Mouse (Mus musculus) olfactory bulb, adult 2 months (tissue): ENCODE measurements around the gene Hist1h4k. TPM values are rescaled to one million over a fixed set of nuclear protein-coding genes. Genes with fewer than 3 reads are reported as not detected.
"Not testable (repeated sequence)": the region's sequence is repeated elsewhere in the genome, so short reads cannot be mapped to it uniquely, and the experiment has no call there.

Experiments used
- H3K27ac ChIP-seq: fragments of 200-500 bp; 2 replicates; pipeline ENCODE4 v1.5.1; 2012; ENCODE audit warnings: low read depth, low read length; ENCODE audit not compliant: insufficient read depth
- H3K4me1 ChIP-seq: fragments of 200-500 bp; 2 replicates; pipeline ENCODE4 v1.6.1; 2012; ENCODE audit warnings: low read length; ENCODE audit not compliant: control insufficient read depth, insufficient read depth
- H3K4me3 ChIP-seq: fragments of 200-500 bp; 2 replicates; pipeline ENCODE4 v1.5.1; 2012; ENCODE audit warnings: mild to moderate bottlenecking, low read depth, low read length, moderate library complexity; ENCODE audit not compliant: insufficient read depth
- CTCF ChIP-seq: fragments of 200-500 bp; IDR thresholded peaks from 2 replicates; pipeline ENCODE4 v1.5.1; 2012; ENCODE audit warnings: low read depth, mild to moderate bottlenecking, low read length, moderate library complexity; ENCODE audit not compliant: insufficient read depth
- POLR2A ChIP-seq: fragments of 200-500 bp; IDR thresholded peaks from 2 replicates; pipeline ENCODE4 v1.6.1; 2012; ENCODE audit warnings: mild to moderate bottlenecking, low read depth, low read length, moderate library complexity; ENCODE audit not compliant: insufficient read depth
- WGBS: fragments of 180-500 bp; shearing (Covaris S2); methylation state at CpG from one replicate; pipeline ENCODE4 v1.1.7; 2018; 5-methylcytosine and 5-hydroxymethylcytosine counted together
- polyA plus RNA-seq: library from polyadenylated mRNA; stranded (reverse); fragments of >200 nt; gene quantifications from 2 replicates; pipeline ENCODE4 v1.2.4, GENCODE M21; 2012; ENCODE audit warnings: low replicate concordance; ENCODE audit not compliant: missing spikeins, insufficient read depth, insufficient read length

The Hist1h4k gene
- polyA plus RNA-seq, 1 experiment, result not detected

DNA sequence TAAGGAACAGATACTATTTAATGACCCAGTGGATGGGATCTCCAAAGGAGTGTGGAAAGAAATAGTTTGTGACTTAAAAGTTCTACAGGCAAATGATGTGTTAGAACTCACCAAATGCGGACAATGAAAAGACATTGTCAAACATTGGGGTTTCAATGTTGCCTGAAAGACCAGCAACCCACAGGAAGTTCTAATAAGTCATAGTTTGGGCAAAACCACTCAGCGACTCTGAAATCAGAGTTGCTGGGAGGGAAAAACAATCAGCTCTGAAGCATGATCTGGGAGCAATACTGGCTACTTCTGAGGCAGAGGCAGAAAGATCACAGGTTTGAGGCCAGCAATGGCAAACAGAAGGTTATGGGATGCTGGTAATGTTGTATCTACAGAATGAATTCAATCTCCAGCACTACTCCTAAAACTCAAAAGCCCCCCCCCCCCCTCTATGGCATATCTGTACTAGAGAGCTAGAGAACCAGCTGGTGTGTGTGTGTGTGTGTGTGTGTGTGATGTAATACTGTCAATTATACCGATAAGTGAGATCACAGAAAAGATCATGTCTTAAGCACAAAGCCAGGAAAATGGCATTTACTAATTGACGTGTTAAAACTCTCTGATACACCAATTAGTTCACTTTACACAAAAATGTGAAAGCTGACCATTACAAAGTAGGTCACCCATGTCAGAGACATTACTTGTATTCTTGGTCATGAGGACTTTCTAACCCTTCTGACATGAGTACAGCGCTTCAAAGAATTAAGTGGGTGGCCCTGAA is 732 bp downstream of the Hist1h4k start:
- no peak overlapping the region for H3K27ac ChIP-seq
- WGBS, result 6% methylated on average over 5 of the region's 5 CpGs
- peak overlapping the region; percentile 56 for H3K4me3 ChIP-seq
- H3K4me1 ChIP-seq, result peaks cover 5% of the 10 kb centered on the region; the same call in 1 of the 2 replicates
- TF ChIP-seq POLR2A, result no peak
- no peak for TF ChIP-seq CTCF

GRCm38 (mm10) chr13:21745006-21745405 is 5.3 kb downstream of the Hist1h4k start:
- WGBS, result 87% methylated on average over 1 of the region's 1 CpGs
- Histone ChIP-seq H3K4me1 (peaks cover 3% of the 10 kb centered on the region; the same call in 1 of the 2 replicates), H3K4me3 (no peak overlapping the region), H3K27ac (no peak overlapping the region)
- TF ChIP-seq POLR2A (no peak), CTCF (no peak)

GRCm38 (mm10) chr13:21734906-21735767 is 15.2 kb downstream of the Hist1h4k start, which contains the start of gene Hist1h4j:
Gene Hist1h4j, plus strand, starts transcription at chr13:21735064.
- WGBS, result under 1% methylated on average over 55 of the region's 56 CpGs
- H3K4me1 ChIP-seq, result not testable (repeated sequence)
- Histone ChIP-seq H3K27ac (peak within 1 kb of the TSS; percentile 76), H3K4me3 (peak within 1 kb of the TSS; percentile 53)
- TF ChIP-seq POLR2A, result peak; percentile 70; the same call in 1 of the 2 replicates

GRCm38 (mm10) chr13:21734010-21734905 is 16.0 kb downstream of the Hist1h4k start:
- no peak for TF ChIP-seq POLR2A
- peak; percentile 32; the same call in 1 of the 2 replicates for TF ChIP-seq CTCF
- H3K27ac ChIP-seq, result peak overlapping the region; percentile 76
- WGBS, result under 1% methylated on average over 21 of the region's 21 CpGs

GRCm38 (mm10) chr13:21733466-21733865 is 16.8 kb downstream of the Hist1h4k start:
- Histone ChIP-seq H3K4me3 (no peak overlapping the region), H3K4me1 (peaks cover 2% of the 10 kb centered on the region; the same call in 1 of the 2 replicates), H3K27ac (no peak overlapping the region)
- no peak for TF ChIP-seq CTCF
- no peak for TF ChIP-seq POLR2A
- 74% methylated on average over 5 of the region's 5 CpGs for WGBS

More at GRCm38 (mm10) chr13:21734010-21734905, 16.0 kb downstream of the Hist1h4k start:
- Histone ChIP-seq H3K4me1 (peaks cover 2% of the 10 kb centered on the region; the same call in 1 of the 2 replicates), H3K4me3 (peak overlapping the region; percentile 53)

- Histone ChIP-seq H3K4me3 (no peak overlapping the region), H3K4me1 (peaks cover 2% of the 10 kb centered on the region; the same call in 1 of the 2 replicates), H3K27ac (no peak overlapping the region)
- TF ChIP-seq POLR2A (no peak), CTCF (no peak)
- 85% methylated on average over 1 of the region's 1 CpGs for WGBS
These were observed 20.8 kb downstream of the Hist1h4k start for GRCm38 (mm10) chr13:21729544-21729943.

DNA sequence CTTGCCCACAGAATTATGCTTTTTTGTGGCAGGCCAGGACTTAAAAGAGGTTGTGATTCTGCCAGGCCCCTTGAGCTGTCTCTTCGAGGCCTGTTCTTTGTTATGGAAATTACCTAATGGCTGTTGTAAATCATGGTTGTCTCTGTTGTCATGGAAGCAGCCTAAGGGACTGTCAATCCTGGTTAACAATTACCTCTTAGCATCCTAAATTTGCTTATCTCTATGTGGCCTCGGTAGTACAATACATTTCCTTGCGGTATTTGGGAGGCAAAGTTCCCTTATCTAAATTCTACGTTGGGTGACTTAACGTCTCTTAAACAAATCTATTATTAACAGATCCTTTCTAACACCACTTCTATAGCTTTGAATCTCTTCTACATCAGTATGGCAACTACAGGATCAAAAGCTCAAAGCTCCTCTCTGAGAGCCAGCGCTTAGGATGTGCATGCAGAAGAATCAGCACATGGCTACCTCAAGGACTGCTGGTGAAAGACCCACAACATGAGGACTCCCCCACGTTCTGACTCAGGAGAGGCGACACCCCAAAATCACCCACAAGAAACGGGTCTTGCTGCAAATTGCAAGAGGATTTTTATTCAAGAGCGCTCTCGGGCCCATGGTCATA is 22.2 kb downstream of the Hist1h4k start:
- 58% methylated on average over 11 of the region's 11 CpGs for WGBS
- TF ChIP-seq POLR2A, result no peak
- TF ChIP-seq CTCF, result no peak
- Histone ChIP-seq H3K27ac (0 out of 2 replicates have a peak overlapping the region, but pooled peaks have one; percentile 26), H3K4me3 (no peak overlapping the region), H3K4me1 (no peaks in the 10 kb centered on the region)
